Mouse (Mus musculus) activated CD4-positive, CD25-positive, alpha-beta regulatory T cell, adult 4 months (primary cell): ENCODE measurements around the gene Mab21l3. TPM values are rescaled to one million over a fixed set of nuclear protein-coding genes. Genes with fewer than 3 reads are reported as not detected.
"Not testable (repeated sequence)": the region's sequence is repeated elsewhere in the genome, so short reads cannot be mapped to it uniquely, and the experiment has no call there.

Experiments
- ATAC-seq: one replicate; pipeline ENCODE4 v1.8.0; 2017
- polyA plus RNA-seq, 2 experiments: library from polyadenylated mRNA; unstranded; fragments of 100-300 nt; shearing (Covaris generic); gene quantifications; one replicate each; pipeline ENCODE4 v1.2.1; 2017

Gene Mab21l3
- polyA plus RNA-seq, 2 experiments from 2014 or later: not detected

GRCm38 (mm10) chr3:101839327-101839726 lies 9.4 kb downstream of the Mab21l3 start:
- no peak for ATAC-seq

- ATAC-seq: no peak
These were observed 11.8 kb downstream of the Mab21l3 start for GRCm38 (mm10) chr3:101836971-101837370.

GRCm38 (mm10) chr3:101836532-101836931 lies 12.2 kb downstream of the Mab21l3 start:
- no peak for ATAC-seq

- no peak for ATAC-seq
These were observed 12.7 kb downstream of the Mab21l3 start for GRCm38 (mm10) chr3:101836045-101836444.

- ATAC-seq: no peak
These were observed 17.4 kb downstream of the Mab21l3 start for GRCm38 (mm10) chr3:101831189-101831858.

- peak; percentile 43 for ATAC-seq
These were observed 18.7 kb downstream of the Mab21l3 start for GRCm38 (mm10) chr3:101829881-101830616.

- no peak for ATAC-seq
These were observed 20.2 kb downstream of the Mab21l3 start for GRCm38 (mm10) chr3:101828595-101828994.

- no peak for ATAC-seq
These were observed 21.5 kb downstream of the Mab21l3 start for GRCm38 (mm10) chr3:101827220-101827715.

GRCm38 (mm10) chr3:101824338-101824737 lies 24.4 kb downstream of the Mab21l3 start:
- ATAC-seq: no peak

- no peak for ATAC-seq
These were observed 26.7 kb downstream of the Mab21l3 start for GRCm38 (mm10) chr3:101822052-101822451.

GRCm38 (mm10) chr3:101820708-101821107 lies 28.1 kb downstream of the Mab21l3 start:
- ATAC-seq: not testable (repeated sequence)

- no peak for ATAC-seq
These were observed 32.8 kb downstream of the Mab21l3 start for GRCm38 (mm10) chr3:101816006-101816405.

GRCm38 (mm10) chr3:101814790-101815189 lies 34.0 kb downstream of the Mab21l3 start:
- no peak for ATAC-seq

- ATAC-seq: peak; percentile 85
These were observed 36.3 kb downstream of the Mab21l3 start for GRCm38 (mm10) chr3:101812341-101812962.

- no peak for ATAC-seq
These were observed 36.8 kb downstream of the Mab21l3 start for GRCm38 (mm10) chr3:101811931-101812330.

GRCm38 (mm10) chr3:101807646-101808045 lies 41.1 kb downstream of the Mab21l3 start:
- no peak for ATAC-seq

GRCm38 (mm10) chr3:101806941-101807340 lies 41.8 kb downstream of the Mab21l3 start:
- no peak for ATAC-seq

GRCm38 (mm10) chr3:101806149-101806548 lies 42.6 kb downstream of the Mab21l3 start:
- peak; percentile 69 for ATAC-seq

GRCm38 (mm10) chr3:101805562-101806004 lies 43.2 kb downstream of the Mab21l3 start:
- no peak for ATAC-seq

- no peak for ATAC-seq
These were observed 43.7 kb downstream of the Mab21l3 start for GRCm38 (mm10) chr3:101804971-101805561.

- ATAC-seq: no peak
These were observed 44.4 kb downstream of the Mab21l3 start for GRCm38 (mm10) chr3:101804331-101804730.

GRCm38 (mm10) chr3:101803764-101804163 lies 45.0 kb downstream of the Mab21l3 start:
- peak; percentile 25 for ATAC-seq

- ATAC-seq: no peak
These were observed 46.0 kb downstream of the Mab21l3 start for GRCm38 (mm10) chr3:101802746-101803145.
